Mouse (Mus musculus) cerebellum, adult 2 months (tissue): ENCODE results near the gene Selenoo. TPM values are rescaled to one million over a fixed set of nuclear protein-coding genes. Genes with fewer than 3 reads are reported as not detected.
A peak's percentile ranks its signal among the peaks of the same experiment; 100 is the strongest.

Experiments used
- DNase-seq, 2 experiments: peaks; one replicate each; pipeline ENCODE4 v3.0.0; 2021
- H3K27ac ChIP-seq: fragments of 200-500 bp; 2 replicates; pipeline ENCODE4 v1.5.1; 2012; ENCODE audit warnings: low read length, control low read depth, inconsistent platforms; ENCODE audit not compliant: insufficient read depth
- H3K27me3 ChIP-seq: fragments of 200-500 bp; 2 replicates; pipeline ENCODE4 v1.6.1; 2012; ENCODE audit warnings: inconsistent platforms, mild to moderate bottlenecking, low read length, moderate library complexity; ENCODE audit not compliant: control insufficient read depth, insufficient read depth
- H3K4me1 ChIP-seq: fragments of 200-500 bp; 2 replicates; pipeline ENCODE4 v1.6.1; 2011; ENCODE audit warnings: low read length; ENCODE audit not compliant: control insufficient read depth, insufficient read depth
- H3K4me3 ChIP-seq: fragments of 200-500 bp; replicated peaks from 2 replicates; pipeline ENCODE3; 2011; ENCODE audit warnings: mild to moderate bottlenecking, low read depth, low read length, control low read depth; ENCODE audit not compliant: insufficient read depth
- CTCF ChIP-seq: fragments of 200-500 bp; IDR thresholded peaks from 2 replicates; pipeline ENCODE4 v1.5.1; 2011; ENCODE audit warnings: low read depth, mild to moderate bottlenecking, control low read depth, low read length, moderate library complexity, borderline replicate concordance; ENCODE audit not compliant: insufficient read depth
- POLR2A ChIP-seq: fragments of 200-500 bp; IDR thresholded peaks from 2 replicates; pipeline ENCODE4 v1.6.1; 2011; ENCODE audit warnings: low read length, control low read depth, borderline replicate concordance; ENCODE audit not compliant: insufficient read depth
- WGBS: fragments of 180-500 bp; shearing (Covaris S2); methylation state at CpG from one replicate; pipeline ENCODE4 v1.1.7; 2018; 5-methylcytosine and 5-hydroxymethylcytosine counted together
- polyA plus RNA-seq: library from polyadenylated mRNA; depleted of rRNA; stranded (reverse); fragments of >200 nt; gene quantifications from 2 replicates; pipeline ENCODE4 v1.2.3, GENCODE M21; 2012; rRNA removed

Selenoo gene
- 58.1 and 65.6 TPM in 2 replicates for polyA plus RNA-seq

GRCm38 (mm10) chr15:89088607-89089247 lies at the start of gene Selenoo:
Selenoo (plus strand) TSS chr15:89089084.
- 2% methylated on average over 38 of the region's 38 CpGs for WGBS
- TF ChIP-seq POLR2A (peak; percentile 79), CTCF (no peak)
- Histone ChIP-seq H3K4me1 (peaks cover 19% of the 10 kb centered on the region), H3K4me3 (peak within 1 kb of the TSS; percentile 88), H3K27ac (peak within 1 kb of the TSS; percentile 89), H3K27me3 (no peaks in the 10 kb centered on the region)
- peak; percentile 94 to 95 for DNase-seq

GRCm38 (mm10) chr15:89044381-89044780 lies 44.5 kb upstream of the Selenoo start:
- Histone ChIP-seq H3K4me1 (no peaks in the 10 kb centered on the region), H3K27ac (no peak overlapping the region), H3K27me3 (no peaks in the 10 kb centered on the region), H3K4me3 (no peak overlapping the region)
- no peak for DNase-seq
- TF ChIP-seq POLR2A (no peak), CTCF (0 out of 2 replicates have a peak, but pooled peaks have one; percentile 6)
- 74% methylated on average over 5 of the region's 5 CpGs for WGBS

- no peaks in the 10 kb centered on the region for H3K4me1 ChIP-seq
- H3K4me3 ChIP-seq = no peak overlapping the region
- TF ChIP-seq POLR2A (no peak), CTCF (no peak)
- WGBS = 81% methylated on average over 4 of the region's 4 CpGs
- H3K27ac ChIP-seq = no peak overlapping the region
- no peak for DNase-seq
- H3K27me3 ChIP-seq = no peaks in the 10 kb centered on the region
Measured at GRCm38 (mm10) chr15:89046356-89046755, 42.5 kb upstream of the Selenoo start.

GRCm38 (mm10) chr15:89054666-89055065 lies 34.2 kb upstream of the Selenoo start:
- peaks cover 3% of the 10 kb centered on the region for H3K4me1 ChIP-seq
- H3K27ac ChIP-seq = no peak overlapping the region
- DNase-seq = no peak
- TF ChIP-seq CTCF = no peak
- TF ChIP-seq POLR2A = no peak
- 89% methylated on average over 7 of the region's 7 CpGs for WGBS
- H3K27me3 ChIP-seq = no peaks in the 10 kb centered on the region
- H3K4me3 ChIP-seq = no peak overlapping the region

- WGBS = 33% methylated on average over 6 of the region's 6 CpGs
- Histone ChIP-seq H3K27me3 (no peaks in the 10 kb centered on the region), H3K4me1 (peaks cover 26% of the 10 kb centered on the region), H3K27ac (peak overlapping the region; percentile 54), H3K4me3 (peak overlapping the region; percentile 72)
- peak in 1 of 2 experiments; percentile 29 for DNase-seq
- TF ChIP-seq POLR2A (no peak), CTCF (no peak)
Measured at GRCm38 (mm10) chr15:89058736-89059135, 30.1 kb upstream of the Selenoo start.

GRCm38 (mm10) chr15:89059161-89059931 lies 29.5 kb upstream of the Selenoo start, which contains the start of gene Panx2:
Panx2 (plus strand) TSS chr15:89059734.
- H3K4me1 ChIP-seq = peaks cover 32% of the 10 kb centered on the region
- TF ChIP-seq CTCF (no peak), POLR2A (peak; percentile 60; the same call in 1 of the 2 replicates)
- WGBS = under 1% methylated on average over 57 of the region's 57 CpGs
- peak within 1 kb of the TSS; percentile 71 for H3K27ac ChIP-seq
- no peaks in the 10 kb centered on the region for H3K27me3 ChIP-seq
- peak within 1 kb of the TSS; percentile 72 for H3K4me3 ChIP-seq
- DNase-seq = peak; percentile 68 to 80

GRCm38 (mm10) chr15:89060032-89060681 lies 28.7 kb upstream of the Selenoo start:
- peak; percentile 66 to 79 for DNase-seq
- Histone ChIP-seq H3K4me3 (peak overlapping the region; percentile 72), H3K27me3 (no peaks in the 10 kb centered on the region), H3K27ac (peak overlapping the region; percentile 71), H3K4me1 (peaks cover 37% of the 10 kb centered on the region)
- 2% methylated on average over 46 of the region's 48 CpGs for WGBS
- no peak; the same call in 1 of the 2 replicates for TF ChIP-seq POLR2A
- no peak for TF ChIP-seq CTCF
